9 mouse cellular contexts compared by ENCODE assay signal in genomic region chr7:51540736-51541135, GRCm38 (mm10). TPM values are rescaled to one million over a fixed set of nuclear protein-coding genes. Genes with fewer than 3 reads are reported as not detected.
DNase-seq lines count a peak whose midpoint lies in the region; ATAC-seq and TF ChIP-seq lines count a peak whose summit lies in the region.
"Had no signal": no experiment of that assay in that cellular context is flagged by ENCODE, and none has a peak within 500 bp of the region (broad histone marks: within the 10 kb centered on the region; RNA-seq: fewer than 3 reads in every experiment).

No protein-coding gene starts in this region.

- TF ChIP-seq CTCF in gastrocnemius, adult 2 months (IDR thresholded peaks at IDR 0.05): peak; percentile 75
- TF ChIP-seq CTCF in stomach, postnatal 0 days (IDR thresholded peaks at IDR 0.05; ENCODE audit: low read depth): peak; percentile 64

- ATAC-seq in hindbrain, embryonic 14.5 days (ENCODE audit: low FRiP score): no peak
- ATAC-seq in stomach, postnatal 0 days (ENCODE audit: low FRiP score, low TSS enrichment): no peak
- no peak for ATAC-seq in activated CD4-positive, CD25-positive, alpha-beta regulatory T cell, adult 4 months

- intact Hi-C loops in gastrocnemius, adult 2 months (cut with DNase I): loop anchor here (1.0 kb wide), 1 partner anchor 42 kb away; no protein-coding TSS in a partner anchor

- no peak overlapping the region for H3K4me3 ChIP-seq in hindbrain, embryonic 10.5 days
- no peak overlapping the region for H3K4me3 ChIP-seq in hindbrain, embryonic 14.5 days (replicated peaks; ENCODE audit: low read length)
- H3K4me3 ChIP-seq in gastrocnemius, adult 2 months: no peak overlapping the region
- no peak overlapping the region for H3K4me3 ChIP-seq in stomach, postnatal 0 days (ENCODE audit: low read depth, low read length)
- H3K4me3 ChIP-seq: heart, embryonic 15.5 days had no signal

- H3K27ac ChIP-seq in hindbrain, embryonic 10.5 days: no peak overlapping the region
- H3K27ac ChIP-seq in hindbrain, embryonic 14.5 days: no peak overlapping the region
- no peak overlapping the region for H3K27ac ChIP-seq in gastrocnemius, adult 2 months
- no peak overlapping the region for H3K27ac ChIP-seq in stomach, postnatal 0 days (replicated peaks)
- H3K27ac ChIP-seq: heart, embryonic 15.5 days had no signal

- no peak overlapping the region for H3K4me2 ChIP-seq in hindbrain, embryonic 14.5 days (replicated peaks)
- H3K4me2 ChIP-seq in stomach, postnatal 0 days (replicated peaks; ENCODE audit: low read depth): no peak overlapping the region
- H3K4me2 ChIP-seq: heart, embryonic 15.5 days had no signal

- no peaks in the 10 kb centered on the region for H3K27me3 ChIP-seq in hindbrain, embryonic 10.5 days (ENCODE audit: insufficient read depth, poor library complexity, severe bottlenecking)
- no peaks in the 10 kb centered on the region for H3K27me3 ChIP-seq in hindbrain, embryonic 14.5 days (ENCODE audit: control insufficient read depth, insufficient read depth, low read length)
- H3K27me3 ChIP-seq in stomach, postnatal 0 days (ENCODE audit: control insufficient read depth, insufficient read depth, low read length): no peaks in the 10 kb centered on the region
- H3K27me3 ChIP-seq: heart, embryonic 15.5 days had no signal

- no peaks in the 10 kb centered on the region for H3K4me1 ChIP-seq in hindbrain, embryonic 10.5 days (replicated peaks)
- H3K4me1 ChIP-seq in hindbrain, embryonic 14.5 days (replicated peaks; ENCODE audit: control insufficient read depth, insufficient read depth, low read length): no peaks in the 10 kb centered on the region
- no peaks in the 10 kb centered on the region for H3K4me1 ChIP-seq in stomach, postnatal 0 days (replicated peaks; ENCODE audit: control insufficient read depth, insufficient read depth)
- H3K4me1 ChIP-seq: heart, embryonic 15.5 days had no signal

- H3K9me3 ChIP-seq in hindbrain, embryonic 10.5 days: no peaks in the 10 kb centered on the region
- H3K9me3 ChIP-seq in hindbrain, embryonic 14.5 days (ENCODE audit: control insufficient read depth, low read length): no peaks in the 10 kb centered on the region
- H3K9me3 ChIP-seq in stomach, postnatal 0 days (ENCODE audit: control insufficient read depth, low read length): no peaks in the 10 kb centered on the region
- H3K9me3 ChIP-seq: heart, embryonic 15.5 days had no signal

- peak; percentile 21 for DNase-seq in hindbrain, embryonic 10.5 days (ENCODE audit: low spot score)
- no peak for DNase-seq in hindbrain, embryonic 14.5 days (ENCODE audit: low spot score)
- peak; percentile 66 for DNase-seq in 416B (ENCODE audit: low read depth)
- peak; percentile 57 for DNase-seq in adrenal gland, postnatal 14 days
- peak; percentile 70 for DNase-seq in gastrocnemius, adult 2 months
- DNase-seq in stomach, postnatal 0 days (ENCODE audit: low spot score): no peak
- DNase-seq in adipocyte (ENCODE audit: low spot score): no peak

- 68% methylated on average over 6 of the region's 6 CpGs for WGBS in hindbrain, embryonic 10.5 days
- WGBS in hindbrain, embryonic 14.5 days: 69% methylated on average over 6 of the region's 6 CpGs
- 55% methylated on average over 6 of the region's 6 CpGs for WGBS in stomach, postnatal 0 days

- H3K36me3 ChIP-seq in hindbrain, embryonic 10.5 days: no peaks in the 10 kb centered on the region
- no peaks in the 10 kb centered on the region for H3K36me3 ChIP-seq in hindbrain, embryonic 14.5 days (replicated peaks; ENCODE audit: control insufficient read depth, insufficient read depth)
- no peaks in the 10 kb centered on the region for H3K36me3 ChIP-seq in stomach, postnatal 0 days (ENCODE audit: control insufficient read depth, insufficient read depth, low read length)
- H3K36me3 ChIP-seq: heart, embryonic 15.5 days had no signal

- H3K9ac ChIP-seq in hindbrain, embryonic 14.5 days: no peak overlapping the region
- H3K9ac ChIP-seq in stomach, postnatal 0 days (ENCODE audit: low read length): no peak overlapping the region
- H3K9ac ChIP-seq: heart, embryonic 15.5 days had no signal

- TF ChIP-seq EP300 in stomach, postnatal 0 days (optimal IDR thresholded peaks at IDR 0.05): no peak

RNA-seq across cellular contexts. Expression of gene Ano5, which starts 29.9 kb away (rescaled TPM):
- polyA plus RNA-seq in hindbrain, embryonic 10.5 days (2016; fragmentation: Nextera tagmentation; extraction: Ambion mirVana): 0.02 and 0.18 TPM in 2 replicates
- 1.4 and 1.5 TPM in 2 replicates for polyA plus RNA-seq in hindbrain, embryonic 14.5 days (2014; fragmentation: Nextera tagmentation; extraction: Ambion mirVana)
- total RNA-seq in adrenal gland, postnatal 14 days (2021): 0.23 and 0.37 TPM in 2 replicates
- 100 to 1,000 TPM; 110 to 144 TPM for total RNA-seq in gastrocnemius, adult 2 months (2021)
- 0.08 and 0.12 TPM in 2 replicates for polyA plus RNA-seq in stomach, postnatal 0 days (2015; fragmentation: Nextera tagmentation; extraction: Ambion mirVana)
- polyA plus RNA-seq in activated CD4-positive, CD25-positive, alpha-beta regulatory T cell, adult 4 months (2017; shearing (Covaris generic)): not detected

Comparison
In these comparisons a context has a peak if more than half of its experiments do, and no peak if none do; other contexts are left out.
1. DNase-seq: peak in hindbrain, embryonic 10.5 days (single experiment), 416B (single experiment), adrenal gland, postnatal 14 days (single experiment) and gastrocnemius, adult 2 months (single experiment); none in hindbrain, embryonic 14.5 days (single experiment), stomach, postnatal 0 days (single experiment) and adipocyte (single experiment).